In the genomic region with DNA sequence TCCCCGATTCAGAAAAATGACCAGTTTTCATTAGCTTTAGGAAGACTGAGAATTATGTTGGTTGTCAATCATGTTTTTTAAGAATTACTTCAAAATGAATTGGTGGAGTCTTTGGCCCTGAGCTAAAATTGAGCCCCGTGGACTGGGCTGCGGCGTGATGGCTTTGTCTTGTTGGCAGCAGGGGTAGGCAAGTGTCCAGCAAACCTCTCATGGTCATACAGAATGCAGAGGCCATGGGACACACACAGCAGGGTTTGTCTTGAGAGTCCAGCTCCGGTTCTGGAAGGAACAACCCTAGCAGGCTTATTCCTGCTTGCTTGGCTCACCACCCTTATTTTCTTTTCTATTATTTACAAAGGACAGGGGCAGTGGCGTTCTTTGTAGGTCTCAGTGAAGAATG, we compare ENCODE assay signal across 20 mouse cellular contexts. TPM values are rescaled to one million over a fixed set of nuclear protein-coding genes. Genes with fewer than 3 reads are reported as not detected.
"Had no signal": no experiment of that assay in that cellular context is flagged by ENCODE, and none has a peak within 500 bp of the region (broad histone marks: within the 10 kb centered on the region; RNA-seq: fewer than 3 reads in every experiment).

No protein-coding gene starts in this region.

- H3K4me3 ChIP-seq: midbrain, embryonic 10.5 days; midbrain, embryonic 12.5 days; myocyte; neural tube, embryonic 13.5 days; neural tube, embryonic 15.5 days; stomach, embryonic 15.5 days had no signal

- H3K4me1 ChIP-seq: stomach, embryonic 15.5 days had no signal

- H3K4me2 ChIP-seq: lung, embryonic 14.5 days; midbrain, embryonic 12.5 days; neural tube, embryonic 13.5 days; neural tube, embryonic 15.5 days; stomach, embryonic 15.5 days had no signal

- ATAC-seq: midbrain, embryonic 16.5 days had no signal

- H3K9me3 ChIP-seq: midbrain, embryonic 10.5 days; midbrain, embryonic 12.5 days; neural tube, embryonic 13.5 days; neural tube, embryonic 15.5 days; stomach, embryonic 15.5 days had no signal

- H3K27me3 ChIP-seq: midbrain, embryonic 12.5 days; neural tube, embryonic 13.5 days; neural tube, embryonic 15.5 days; stomach, embryonic 15.5 days had no signal

- H3K27ac ChIP-seq: midbrain, embryonic 12.5 days; neural tube, embryonic 13.5 days; neural tube, embryonic 15.5 days; stomach, embryonic 15.5 days; stomach, postnatal 0 days had no signal

- DNase-seq: lung, adult 18-20 months; lung, embryonic 14.5 days; lung, postnatal 10 days; lung, postnatal 4 days; midbrain, embryonic 14.5 days; right cerebral cortex, postnatal 14 days; thymus, adult 2 months; thymus, postnatal 25 days; thymus, postnatal 4 days had no signal

- H3K36me3 ChIP-seq: midbrain, embryonic 10.5 days; midbrain, embryonic 12.5 days; neural tube, embryonic 13.5 days; neural tube, embryonic 15.5 days; stomach, embryonic 15.5 days had no signal

- H3K9ac ChIP-seq: lung, embryonic 14.5 days; midbrain, embryonic 12.5 days; neural tube, embryonic 13.5 days; neural tube, embryonic 15.5 days; stomach, embryonic 15.5 days had no signal

RNA-seq across cellular contexts. Expression of a gene that starts 33.8 kb away (rescaled TPM):
- total RNA-seq: megakaryocyte-erythroid progenitor cell, adult 5-6 weeks had no signal
- polyA plus RNA-seq: myocyte; testis, adult 2 months; thymus, adult 2 months had no signal

RNA-seq across cellular contexts. Expression of a gene that starts 57.8 kb away (rescaled TPM):
- total RNA-seq: megakaryocyte-erythroid progenitor cell, adult 5-6 weeks had no signal
- polyA plus RNA-seq: midbrain, embryonic 10.5 days; midbrain, embryonic 12.5 days; midbrain, embryonic 14.5 days; midbrain, embryonic 16.5 days; neural tube, embryonic 11.5 days; neural tube, embryonic 13.5 days; testis, adult 2 months had no signal
